Mouse (Mus musculus) testis, adult 2 months (tissue): ENCODE measurements at regions not wholly inside any gene's neighbourhood (a gene's known extent, or its start where the extent isn't known, plus 50 kb on each side); places are given as distances from the start of the nearest gene placed in this dataset.

Experiments used
- H3K27ac ChIP-seq: fragments of 200-500 bp; 2 replicates; pipeline ENCODE4 v1.5.1; 2012; ENCODE audit warnings: low read depth, low read length; ENCODE audit not compliant: control insufficient read depth, insufficient read depth
- H3K27me3 ChIP-seq: fragments of 200-500 bp; 2 replicates; pipeline ENCODE4 v1.6.1; 2012; ENCODE audit warnings: mild to moderate bottlenecking, low read length, moderate library complexity; ENCODE audit not compliant: control insufficient read depth, insufficient read depth
- H3K36me3 ChIP-seq: fragments of 200-500 bp; 2 replicates; pipeline ENCODE4 v1.6.1; 2012; ENCODE audit warnings: mild to moderate bottlenecking, low read length; ENCODE audit not compliant: control insufficient read depth, insufficient read depth
- H3K4me1 ChIP-seq: fragments of 200-500 bp; 2 replicates; pipeline ENCODE4 v1.6.1; 2012; ENCODE audit warnings: low read length; ENCODE audit not compliant: control insufficient read depth, insufficient read depth
- H3K4me3 ChIP-seq: fragments of 200-500 bp; 2 replicates; pipeline ENCODE4 v1.5.1; 2012; ENCODE audit warnings: low read depth, mild to moderate bottlenecking, low read length, moderate library complexity, mixed read lengths; ENCODE audit not compliant: control insufficient read depth
- CTCF ChIP-seq: fragments of 200-500 bp; IDR thresholded peaks from 2 replicates; pipeline ENCODE4 v1.5.1; 2012; ENCODE audit warnings: low read depth, mild to moderate bottlenecking, inconsistent platforms, low read length, moderate library complexity; ENCODE audit not compliant: control insufficient read depth, insufficient read depth, insufficient replicate concordance
- POLR2A ChIP-seq: fragments of 200-500 bp; IDR thresholded peaks from 2 replicates; pipeline ENCODE4 v1.6.1; 2012; ENCODE audit warnings: low read depth, mild to moderate bottlenecking, inconsistent platforms, low read length, moderate library complexity; ENCODE audit not compliant: control insufficient read depth

DNA sequence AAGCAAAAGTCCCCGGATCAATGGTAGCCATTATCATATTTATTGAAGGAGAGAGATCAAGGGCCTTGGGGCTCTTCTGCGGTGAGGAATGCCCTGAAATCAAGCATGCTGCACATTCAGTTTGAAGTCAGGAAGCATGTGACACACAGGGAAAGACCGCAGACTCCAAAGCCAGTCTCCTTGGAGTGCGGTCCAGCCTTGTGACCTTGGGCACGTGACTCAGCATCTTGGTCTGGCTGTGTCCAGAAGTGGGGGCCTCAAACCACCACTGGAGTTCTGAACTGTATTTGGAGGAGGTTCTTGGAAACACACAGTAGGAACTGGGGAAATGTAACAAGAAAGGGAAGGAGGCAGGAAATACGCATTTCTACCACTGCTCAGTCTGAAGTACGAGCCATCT lies 109.0 kb upstream of the Kit start:
- Histone ChIP-seq H3K36me3 (no peaks in the 10 kb centered on the region), H3K4me1 (no peaks in the 10 kb centered on the region), H3K4me3 (no peak overlapping the region), H3K27me3 (no peaks in the 10 kb centered on the region), H3K27ac (no peak overlapping the region)
- no peak for TF ChIP-seq CTCF
- no peak for TF ChIP-seq POLR2A

DNA sequence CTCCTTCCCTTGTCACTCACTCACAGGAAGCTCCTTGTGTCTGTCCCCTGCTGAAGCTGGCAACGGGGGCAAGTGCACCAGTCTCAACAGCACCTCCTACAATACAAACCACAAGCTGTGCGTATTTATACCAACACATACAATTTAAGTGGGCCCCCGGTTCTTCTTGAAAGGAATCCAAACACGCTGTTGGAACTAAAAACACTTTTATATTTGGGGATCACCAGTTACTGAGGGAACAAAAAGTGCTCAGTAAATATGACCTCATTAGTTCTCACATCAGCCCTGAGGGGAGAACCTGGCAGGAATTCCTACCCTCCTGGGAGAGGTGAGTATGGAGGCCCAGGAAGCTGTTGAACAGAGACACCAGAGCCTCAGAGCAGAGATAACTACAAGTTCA lies 107.8 kb upstream of the Kit start:
- no peak for TF ChIP-seq CTCF
- TF ChIP-seq POLR2A, result no peak
- H3K4me3 ChIP-seq, result no peak overlapping the region
- H3K36me3 ChIP-seq, result no peaks in the 10 kb centered on the region
- H3K4me1 ChIP-seq, result no peaks in the 10 kb centered on the region
- H3K27ac ChIP-seq, result no peak overlapping the region
- no peaks in the 10 kb centered on the region for H3K27me3 ChIP-seq

- Histone ChIP-seq H3K27ac (no peak overlapping the region), H3K36me3 (no peaks in the 10 kb centered on the region), H3K27me3 (no peaks in the 10 kb centered on the region), H3K4me3 (no peak overlapping the region), H3K4me1 (no peaks in the 10 kb centered on the region)
- TF ChIP-seq POLR2A, result no peak
- TF ChIP-seq CTCF, result no peak
These were observed 106.8 kb upstream of the Kit start for GRCm38 (mm10) chr5:75467916-75468315.

GRCm38 (mm10) chr5:75471010-75471409 lies 103.7 kb upstream of the Kit start:
- Histone ChIP-seq H3K4me3 (no peak overlapping the region), H3K27me3 (no peaks in the 10 kb centered on the region), H3K4me1 (no peaks in the 10 kb centered on the region), H3K36me3 (no peaks in the 10 kb centered on the region), H3K27ac (no peak overlapping the region)
- TF ChIP-seq POLR2A, result no peak
- no peak for TF ChIP-seq CTCF

GRCm38 (mm10) chr5:75472484-75472883 lies 102.2 kb upstream of the Kit start:
- Histone ChIP-seq H3K4me3 (no peak overlapping the region), H3K27me3 (no peaks in the 10 kb centered on the region), H3K36me3 (no peaks in the 10 kb centered on the region), H3K4me1 (no peaks in the 10 kb centered on the region), H3K27ac (no peak overlapping the region)
- TF ChIP-seq POLR2A (no peak), CTCF (no peak)

GRCm38 (mm10) chr5:75475414-75475813 lies 99.3 kb upstream of the Kit start:
- no peaks in the 10 kb centered on the region for H3K4me1 ChIP-seq
- H3K4me3 ChIP-seq, result no peak overlapping the region
- no peaks in the 10 kb centered on the region for H3K27me3 ChIP-seq
- H3K36me3 ChIP-seq, result no peaks in the 10 kb centered on the region
- no peak overlapping the region for H3K27ac ChIP-seq
- no peak for TF ChIP-seq POLR2A
- no peak for TF ChIP-seq CTCF

DNA sequence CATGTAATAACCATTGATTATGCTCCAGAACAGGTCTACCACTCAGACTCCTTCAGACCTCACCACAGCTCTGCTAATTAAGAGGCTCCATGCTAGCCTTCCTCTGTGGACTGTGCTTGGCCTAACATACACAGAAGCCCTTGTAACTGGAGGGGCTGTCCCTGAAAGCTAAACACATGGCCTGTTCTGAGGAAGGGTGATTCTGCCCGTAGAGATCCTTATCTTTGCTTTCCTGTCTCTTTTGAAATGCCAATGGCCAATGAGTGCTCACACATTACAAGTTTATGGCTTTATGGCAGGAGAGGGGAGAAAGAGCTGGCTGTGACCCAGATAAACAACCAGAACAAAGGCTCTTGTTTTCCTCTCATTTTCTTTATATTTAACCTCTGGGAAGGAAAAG lies 96.2 kb upstream of the Kit start:
- no peak overlapping the region for H3K4me3 ChIP-seq
- H3K27me3 ChIP-seq, result no peaks in the 10 kb centered on the region
- H3K36me3 ChIP-seq, result no peaks in the 10 kb centered on the region
- peaks cover 2% of the 10 kb centered on the region; the same call in 1 of the 2 replicates for H3K4me1 ChIP-seq
- TF ChIP-seq CTCF (no peak), POLR2A (no peak)
- H3K27ac ChIP-seq, result no peak overlapping the region

DNA sequence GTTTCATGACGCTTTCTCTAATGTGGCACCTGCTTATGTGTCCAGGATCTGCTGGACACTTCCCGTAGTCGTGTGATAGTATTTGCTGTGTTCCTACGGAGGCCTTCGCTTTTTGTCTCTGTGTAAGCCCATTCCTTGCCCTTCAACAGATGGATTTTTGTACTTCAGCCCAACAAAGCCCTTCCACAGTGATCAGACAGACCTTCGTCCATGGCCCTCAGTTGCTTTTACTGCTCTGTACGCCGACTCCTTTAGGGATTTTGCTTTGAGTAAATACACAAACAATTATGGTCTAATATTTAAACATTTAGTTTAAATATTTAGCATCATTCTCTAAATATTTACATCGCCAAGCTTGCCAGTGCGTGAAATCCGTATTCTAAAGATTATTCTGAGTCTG lies 95.6 kb upstream of the Kit start:
- Histone ChIP-seq H3K36me3 (no peaks in the 10 kb centered on the region), H3K4me3 (no peak overlapping the region), H3K4me1 (peaks cover 2% of the 10 kb centered on the region; the same call in 1 of the 2 replicates), H3K27me3 (no peaks in the 10 kb centered on the region), H3K27ac (no peak overlapping the region)
- TF ChIP-seq POLR2A (no peak), CTCF (no peak)
